Mouse (Mus musculus) kidney, adult 9 months (tissue): ENCODE measurements at regions not wholly inside any gene's neighbourhood (a gene's known extent, or its start where the extent isn't known, plus 50 kb on each side); places are given as distances from the start of the nearest gene placed in this dataset.

Experiments
- DNase-seq: peaks from one replicate; pipeline ENCODE4 v3.0.0; 2022

DNA sequence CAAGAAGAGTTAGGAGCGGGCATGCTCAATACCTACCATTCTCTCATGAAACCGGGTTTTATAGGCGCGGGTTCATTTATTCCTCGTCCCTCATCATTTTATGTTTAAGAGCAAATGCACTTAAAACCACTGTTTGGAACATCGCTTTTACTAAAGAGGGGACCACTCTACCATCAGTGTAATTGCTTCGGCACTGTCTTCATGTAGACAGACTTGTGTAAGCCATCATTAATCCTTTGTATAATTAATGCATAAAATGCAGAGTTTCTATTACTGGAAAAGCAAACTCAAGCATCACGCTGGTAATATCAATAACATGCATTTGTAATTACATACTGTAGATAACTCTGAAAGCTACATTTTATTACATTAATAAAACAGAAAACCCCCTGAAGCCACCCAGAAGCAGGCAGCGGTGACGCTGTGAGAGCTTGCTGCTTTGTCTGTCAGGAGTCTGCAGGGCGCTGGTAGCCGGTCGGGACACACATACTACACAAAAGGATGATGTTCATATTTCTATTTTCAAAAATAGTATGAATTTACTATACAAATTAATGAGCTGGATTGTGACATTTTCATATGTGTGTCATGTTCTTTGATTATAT, 99.2 kb downstream of the Zfp281 start:
- DNase-seq: no peak

DNA sequence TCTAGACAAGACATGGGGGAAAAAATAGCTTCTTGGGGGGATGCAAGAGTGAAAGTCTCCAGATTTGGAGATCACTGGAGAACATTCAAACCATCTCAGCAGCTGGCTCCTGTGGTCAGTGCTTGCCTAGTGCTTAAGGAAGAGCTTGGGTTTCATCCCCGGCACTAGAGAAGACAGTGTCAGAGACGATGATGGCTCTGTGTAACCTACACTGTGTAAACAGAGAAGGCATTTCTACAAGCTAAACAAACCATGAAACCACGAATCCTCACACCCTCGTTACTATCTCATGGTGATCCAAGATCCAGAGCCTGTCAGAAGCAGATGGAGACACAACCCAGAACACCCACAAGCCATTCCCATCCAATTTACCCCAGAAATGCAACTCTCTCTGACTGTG, 100.5 kb downstream of the Zfp281 start:
- no peak for DNase-seq

DNA sequence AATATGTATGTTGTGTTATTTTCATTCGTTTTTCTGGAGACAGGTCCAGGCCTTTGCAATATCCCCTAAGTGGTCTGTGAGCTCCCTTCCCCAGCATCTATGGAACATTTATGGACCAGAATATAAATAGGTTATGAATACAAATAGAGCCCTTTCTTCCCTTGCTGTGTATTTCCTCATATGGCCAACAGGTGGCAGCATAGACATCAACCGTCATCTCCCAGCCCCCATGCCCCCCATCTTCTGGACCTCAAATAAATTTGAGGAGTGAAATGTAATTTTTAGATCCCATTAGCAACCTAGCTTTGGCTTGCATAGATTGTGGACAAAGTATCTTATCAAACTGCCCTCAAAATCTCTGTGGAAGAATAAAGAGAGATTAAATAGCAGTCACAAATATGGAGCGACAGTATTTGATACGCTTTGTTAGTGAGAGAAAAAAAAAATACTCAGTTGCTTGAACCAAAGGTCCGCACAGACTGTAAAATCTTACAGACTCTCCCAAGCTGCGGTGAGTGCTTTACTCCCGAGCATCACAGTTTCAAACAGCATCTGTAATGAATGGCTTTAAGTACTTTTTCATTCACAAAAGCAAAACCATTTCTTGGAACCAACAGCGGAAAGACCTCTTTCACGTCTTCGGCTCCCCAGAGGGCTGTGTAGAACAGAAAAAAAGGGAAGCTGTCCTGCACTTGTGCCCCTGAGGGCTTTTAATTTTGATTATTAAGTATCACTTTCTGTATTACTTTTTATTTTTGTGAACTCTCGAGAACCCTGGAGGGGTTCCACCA, 101.6 kb downstream of the Zfp281 start:
- DNase-seq: peak; percentile 30

DNA sequence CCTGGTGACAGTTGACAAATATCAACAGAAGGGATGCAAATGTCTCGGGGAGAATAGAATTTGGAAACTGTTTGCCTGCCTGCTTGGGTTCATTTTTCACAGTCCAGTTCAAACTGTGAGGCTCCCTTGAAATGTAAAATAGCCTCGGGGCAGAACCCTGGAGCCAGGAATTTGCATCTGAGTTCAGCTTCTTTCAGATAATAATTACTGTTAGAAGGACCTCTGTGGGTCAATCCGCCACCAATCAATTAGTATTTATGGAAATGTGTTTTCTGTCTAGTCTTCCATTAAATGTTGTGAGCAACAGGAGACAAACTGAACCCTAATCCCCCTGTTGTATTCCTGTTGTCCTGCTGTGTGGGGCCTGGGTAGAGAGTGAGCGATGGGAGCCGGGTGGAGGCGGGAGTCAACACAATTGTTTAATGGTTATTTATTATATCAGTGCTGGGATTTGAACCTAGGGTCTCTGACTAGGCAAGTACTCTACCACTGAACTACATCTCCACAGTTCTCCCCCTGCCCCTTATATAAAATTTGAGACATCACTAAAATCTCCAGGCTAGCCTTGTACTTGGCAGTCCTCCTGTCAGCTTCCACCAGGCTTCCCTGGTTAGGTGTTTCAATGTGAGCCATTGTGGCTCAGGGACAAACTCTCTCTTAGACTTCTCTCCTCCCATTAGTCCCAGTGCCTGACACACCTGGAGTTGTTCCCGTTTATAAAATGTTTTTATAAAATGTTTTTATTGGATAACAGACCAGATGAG, 103.3 kb downstream of the Zfp281 start:
- no peak for DNase-seq

DNA sequence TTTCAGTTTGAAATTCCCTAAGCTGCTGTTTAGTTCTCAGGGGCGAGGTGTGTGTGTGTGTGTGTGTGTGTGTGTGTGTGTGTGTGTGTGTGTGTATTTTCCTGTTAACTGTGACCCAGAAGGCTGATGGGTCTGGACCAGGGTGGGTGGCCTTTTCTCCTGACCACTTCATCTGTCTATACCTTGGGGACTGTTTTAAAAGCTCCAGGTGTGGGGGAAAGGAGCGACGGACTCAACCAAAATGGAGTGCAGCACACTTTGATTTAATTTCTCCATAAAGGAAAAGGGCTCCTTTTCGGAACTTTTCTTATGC, 103.9 kb downstream of the Zfp281 start:
- DNase-seq: no peak

DNA sequence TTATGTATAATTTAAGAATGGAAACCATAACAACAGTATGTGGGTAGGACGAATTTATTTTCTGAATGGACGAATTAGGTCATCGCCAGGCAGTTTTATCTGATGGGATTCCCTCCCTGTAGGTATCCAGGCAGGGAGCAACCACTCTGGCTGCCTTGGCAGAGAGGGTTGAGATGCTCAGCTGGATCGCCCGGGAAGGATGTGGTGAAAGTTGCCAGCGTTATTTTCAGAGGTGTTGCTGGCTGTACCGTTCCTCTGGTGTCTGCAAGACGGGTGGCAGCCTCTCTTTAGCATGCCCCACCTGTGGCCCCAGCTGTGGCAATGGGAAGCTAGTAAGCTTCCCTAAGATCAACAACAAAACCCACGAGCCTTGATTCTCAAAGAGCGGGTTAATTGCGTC, 105.9 kb downstream of the Zfp281 start:
- no peak for DNase-seq

DNA sequence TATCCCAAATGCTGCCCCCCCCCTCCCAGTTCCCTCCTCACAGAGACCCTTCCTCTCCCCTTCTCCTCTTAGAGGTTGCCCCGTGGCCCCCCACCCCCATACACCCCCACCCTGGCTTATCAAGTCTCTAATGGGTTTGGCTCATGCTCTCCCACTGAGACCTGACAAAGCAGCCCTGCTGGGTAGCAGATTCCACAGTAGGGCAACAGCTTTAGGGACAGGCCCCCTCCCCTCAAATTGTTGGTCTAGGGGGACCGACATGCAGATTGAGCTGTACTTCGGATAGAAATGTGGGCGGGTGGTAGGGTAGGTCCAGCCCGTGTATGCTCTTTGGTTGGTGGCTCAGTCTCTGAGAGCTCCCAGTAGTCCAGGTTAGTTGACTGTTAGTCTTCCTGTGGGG, 113.3 kb downstream of the Zfp281 start:
- no peak for DNase-seq

DNA sequence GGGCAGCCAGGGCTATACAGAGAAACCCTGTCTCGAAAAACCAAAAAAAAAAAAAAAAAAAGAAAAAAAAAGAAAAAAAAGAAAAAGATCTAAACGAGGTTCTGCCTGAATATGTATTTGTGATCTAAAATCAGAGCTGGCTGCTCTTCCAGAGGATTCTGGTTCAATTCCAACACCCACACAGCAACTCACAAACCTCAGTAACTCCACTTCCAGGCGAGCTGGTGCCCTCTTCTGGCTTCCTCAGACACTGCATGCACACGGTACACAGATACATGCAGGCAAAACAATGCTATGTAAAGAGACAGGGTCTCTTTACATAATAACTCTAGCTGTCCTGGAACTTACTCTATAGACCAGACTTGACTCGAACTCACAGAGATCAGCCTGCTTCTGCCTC, 114.8 kb downstream of the Zfp281 start:
- peak; percentile 50 for DNase-seq

DNA sequence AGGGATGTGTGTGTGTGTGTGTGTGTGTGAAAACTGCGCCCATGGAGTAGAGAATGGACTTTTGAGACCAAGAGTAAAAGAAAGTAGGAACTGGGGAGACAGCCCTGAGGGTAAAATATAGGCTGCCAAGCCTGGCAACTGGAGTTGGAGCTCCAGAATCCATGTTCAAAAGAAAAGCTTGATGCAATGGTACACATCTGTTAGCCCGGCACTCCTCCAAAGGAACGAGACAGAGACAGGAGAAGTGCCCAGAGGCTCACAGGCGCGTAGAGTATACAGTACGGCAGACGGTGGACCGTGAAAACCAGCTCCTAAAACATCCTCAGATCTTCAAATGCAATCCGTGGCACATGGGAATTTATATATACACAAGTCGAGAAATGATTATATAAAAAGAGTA, 116.4 kb downstream of the Zfp281 start:
- no peak for DNase-seq

DNA sequence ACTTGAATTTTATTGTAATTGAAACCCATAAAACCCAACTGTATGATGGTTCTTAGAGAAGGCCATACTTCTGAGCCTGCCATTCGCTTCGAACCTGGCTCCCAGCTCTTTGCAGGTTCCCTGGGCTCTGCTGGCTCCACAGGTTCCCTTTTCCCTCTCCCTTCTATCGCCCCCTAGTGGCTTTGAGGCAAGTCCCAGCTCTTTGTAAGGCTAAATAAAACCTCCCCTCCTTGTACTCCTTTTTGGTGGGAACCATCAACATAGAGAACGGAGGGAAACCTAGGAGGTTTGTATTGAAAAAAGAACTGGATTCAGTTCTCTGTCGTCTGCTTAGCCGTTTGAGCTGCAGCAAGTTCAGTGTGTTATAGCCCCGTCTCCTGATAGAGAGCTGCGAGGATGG, 124.5 kb downstream of the Zfp281 start:
- peak; percentile 35 for DNase-seq

DNA sequence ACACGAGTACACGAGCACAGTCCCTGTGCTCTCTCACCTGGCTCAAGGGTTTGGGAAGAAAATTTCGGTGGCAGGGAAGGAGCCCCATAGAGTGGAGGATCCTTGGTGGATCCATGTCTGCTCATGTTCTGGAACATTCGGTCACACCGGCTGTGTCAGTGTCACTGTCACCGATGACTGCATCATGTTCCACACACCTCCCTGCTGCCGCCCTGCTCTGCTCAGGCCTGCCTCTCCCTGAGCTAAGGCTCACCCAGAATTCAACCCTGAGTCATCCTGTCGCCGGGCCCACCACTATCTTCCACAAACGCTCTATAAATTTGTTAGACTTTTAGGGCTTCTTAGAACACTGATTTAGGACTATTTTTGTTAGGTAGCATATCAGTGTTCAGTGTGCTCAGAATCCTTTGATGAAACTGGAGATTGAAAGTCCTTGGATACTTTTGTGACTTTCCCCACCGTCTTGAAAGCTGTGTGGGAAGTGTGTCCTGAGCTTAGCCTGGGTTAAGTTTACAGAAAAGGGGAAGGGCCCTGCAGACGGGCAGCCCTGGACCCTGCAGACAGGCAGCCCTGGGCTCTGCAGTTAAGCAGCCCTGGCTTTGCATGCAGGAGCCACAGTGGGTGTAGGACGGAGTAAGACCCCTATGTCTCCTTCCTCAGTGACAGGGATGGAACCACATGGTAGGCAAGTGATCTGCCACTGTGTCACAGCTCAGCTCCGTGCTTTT, 126.9 kb downstream of the Zfp281 start:
- no peak for DNase-seq

DNA sequence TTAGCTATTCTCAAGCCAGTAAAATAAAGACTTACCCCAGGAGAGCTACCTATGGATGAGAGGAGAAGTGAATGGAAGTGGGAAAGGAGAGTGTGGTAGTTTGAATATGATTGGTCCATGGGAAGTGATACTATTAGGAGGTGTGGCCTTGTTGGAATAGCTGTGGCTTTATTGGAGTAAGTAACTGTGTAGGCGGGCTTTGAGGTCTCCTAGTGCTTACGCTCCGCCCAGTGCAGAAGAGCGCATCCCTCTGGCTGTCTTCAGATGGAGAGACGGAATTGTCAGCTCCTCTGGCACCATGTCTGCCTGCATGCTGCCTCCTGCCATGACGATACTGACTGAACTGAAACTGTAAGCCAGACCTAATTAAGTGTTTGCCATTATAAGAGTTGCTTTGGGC, 129.6 kb downstream of the Zfp281 start:
- no peak for DNase-seq

DNA sequence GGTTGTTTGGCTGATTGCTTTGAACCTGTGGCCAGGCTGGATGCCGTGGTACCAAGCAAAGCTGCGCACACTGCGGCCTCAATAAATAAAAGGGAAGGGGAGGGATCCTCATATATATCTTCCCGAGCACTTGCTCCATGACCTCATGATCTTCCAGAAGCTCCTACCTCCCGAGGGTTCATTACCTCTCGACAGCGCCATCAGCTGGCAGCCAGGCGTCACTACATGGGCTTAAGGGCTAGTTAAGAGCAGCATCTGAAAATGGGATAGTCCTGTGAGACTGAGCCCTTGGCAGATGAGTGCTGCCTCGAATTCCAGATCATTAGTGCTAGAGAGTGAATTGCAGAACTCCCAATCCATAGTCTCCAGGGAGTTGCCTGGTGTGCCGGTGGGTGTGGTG, 134.0 kb downstream of the Zfp281 start:
- no peak for DNase-seq

DNA sequence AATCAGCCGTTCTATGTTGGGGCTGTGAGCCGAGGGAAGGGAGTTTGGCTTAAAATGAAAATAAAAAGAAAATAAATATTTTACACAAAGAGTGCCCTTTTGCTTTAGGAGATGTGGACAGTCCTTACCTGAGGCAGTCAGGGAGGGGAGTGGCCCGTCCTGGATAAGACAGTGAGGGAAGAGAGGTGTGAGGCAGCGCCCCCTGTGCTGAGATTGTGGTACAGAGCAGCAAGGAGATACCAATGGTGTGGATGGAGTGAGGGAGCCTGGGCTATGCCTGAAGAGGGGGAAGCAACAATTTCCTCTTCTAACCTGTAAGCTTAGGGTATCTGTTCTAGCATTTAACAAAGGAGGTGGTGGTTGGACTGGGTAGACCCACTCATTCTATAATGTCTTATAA, 134.5 kb downstream of the Zfp281 start:
- DNase-seq: no peak

DNA sequence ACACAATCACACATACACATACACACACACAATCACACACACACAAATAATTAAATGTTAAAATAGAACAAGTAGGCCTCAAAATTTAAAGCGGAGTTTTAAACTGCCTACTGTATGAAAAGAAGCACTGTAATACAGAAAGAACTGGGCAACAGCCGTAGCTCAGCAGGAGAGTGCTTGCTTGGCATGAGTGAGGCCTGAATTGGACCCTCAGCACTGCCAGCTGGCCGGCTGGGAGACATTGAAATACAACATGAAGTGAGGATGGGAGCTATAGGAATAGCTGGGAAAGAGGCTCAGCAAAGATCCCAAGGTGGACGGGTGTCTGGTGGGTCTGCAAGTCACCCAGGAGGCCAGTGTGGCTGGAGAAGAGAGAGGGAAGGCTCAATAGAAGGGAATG, 136.8 kb downstream of the Zfp281 start:
- no peak for DNase-seq

DNA sequence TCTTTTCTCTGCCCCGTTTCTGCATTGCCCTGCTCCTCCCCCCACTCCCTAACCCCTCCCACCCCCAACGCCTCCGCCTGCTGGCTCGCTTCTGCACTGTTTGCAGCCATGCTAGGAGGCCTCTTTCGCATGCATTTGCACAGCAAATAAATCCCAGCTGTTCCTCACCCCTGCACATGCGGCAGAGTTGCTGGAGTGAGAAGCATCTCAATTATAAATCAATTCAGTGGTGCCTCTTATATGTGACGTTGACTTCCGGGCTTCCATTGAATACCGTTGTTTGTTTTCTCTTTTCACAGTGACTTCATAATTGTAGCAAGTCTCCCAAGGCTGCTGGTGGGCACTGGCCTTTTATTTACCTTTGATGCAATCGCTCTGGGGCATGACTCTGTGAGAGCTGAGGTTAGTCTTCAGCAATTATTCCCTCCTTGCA, 144.3 kb downstream of the Zfp281 start:
- peak; percentile 11 for DNase-seq

DNA sequence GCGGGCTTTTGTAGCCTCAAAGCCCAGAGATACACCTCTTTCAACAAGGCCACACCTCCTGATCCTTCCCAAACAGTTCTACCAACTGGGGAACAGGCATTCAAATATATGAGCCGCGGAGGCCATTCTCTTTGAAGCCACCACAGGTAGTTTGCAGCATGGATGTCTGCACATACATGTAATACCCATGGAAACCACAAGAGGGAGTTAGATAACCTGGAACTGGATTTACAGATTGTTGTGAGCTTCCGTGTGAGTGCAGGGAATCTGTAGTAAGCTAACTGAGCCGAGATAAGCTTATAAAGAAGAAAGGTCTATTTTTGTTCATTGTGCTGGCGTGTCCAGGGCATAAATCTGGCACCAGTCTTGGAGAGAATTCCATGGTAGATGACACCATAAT, 149.0 kb downstream of the Zfp281 start:
- DNase-seq: peak; percentile 28

DNA sequence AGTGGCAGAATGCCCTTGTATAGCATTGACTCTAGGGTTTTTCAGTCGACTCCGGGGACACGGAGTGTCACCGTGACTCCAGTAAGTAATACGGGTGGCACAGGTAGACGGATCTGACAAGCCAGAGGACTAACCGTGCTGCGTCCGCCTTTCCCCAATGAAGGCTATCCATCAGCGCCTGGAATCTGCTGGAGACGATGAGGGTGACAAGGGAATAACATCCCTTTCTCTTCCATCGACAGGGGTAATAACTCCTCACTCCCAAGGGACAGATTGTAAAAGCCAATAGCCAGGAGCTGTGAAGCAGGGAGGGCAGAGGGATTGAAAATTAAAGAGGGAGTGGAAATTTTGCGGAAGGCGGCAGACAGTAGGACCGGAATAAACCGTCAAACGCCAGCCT, 151.5 kb downstream of the Zfp281 start:
- DNase-seq: no peak

DNA sequence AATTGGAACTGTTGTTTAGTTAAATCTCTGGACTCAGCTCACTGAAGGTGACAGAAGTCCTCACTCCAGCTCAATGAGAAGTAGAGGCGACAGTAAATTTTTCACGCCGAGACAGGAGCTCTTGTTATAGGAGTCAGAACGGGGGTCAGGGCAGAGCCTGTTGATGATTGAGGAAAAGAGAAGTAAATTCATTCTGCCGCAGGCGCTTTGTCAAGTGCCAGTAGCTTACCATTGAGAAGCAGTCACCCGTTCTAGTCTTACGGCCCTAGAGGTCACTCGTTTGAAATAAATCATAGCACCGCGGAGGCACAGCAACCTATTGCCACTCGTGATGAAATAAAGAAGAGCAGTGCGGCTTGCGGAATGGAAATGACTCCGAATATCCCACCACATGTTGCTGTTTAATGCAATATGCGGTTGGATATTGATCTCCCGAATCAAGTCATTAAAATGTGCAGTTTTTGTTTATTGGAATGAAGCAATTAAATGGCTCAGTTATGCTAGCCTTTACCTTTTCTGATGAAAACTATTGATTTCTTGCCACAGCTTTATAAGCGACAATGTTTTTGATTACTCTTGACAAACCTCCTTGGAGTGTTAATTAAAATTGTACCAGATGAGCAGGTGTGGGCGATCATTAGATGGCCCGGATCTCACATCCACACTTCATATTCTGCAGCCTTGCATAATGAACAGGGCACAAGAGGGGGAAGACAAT, 152.7 kb downstream of the Zfp281 start:
- DNase-seq: peak; percentile 20

DNA sequence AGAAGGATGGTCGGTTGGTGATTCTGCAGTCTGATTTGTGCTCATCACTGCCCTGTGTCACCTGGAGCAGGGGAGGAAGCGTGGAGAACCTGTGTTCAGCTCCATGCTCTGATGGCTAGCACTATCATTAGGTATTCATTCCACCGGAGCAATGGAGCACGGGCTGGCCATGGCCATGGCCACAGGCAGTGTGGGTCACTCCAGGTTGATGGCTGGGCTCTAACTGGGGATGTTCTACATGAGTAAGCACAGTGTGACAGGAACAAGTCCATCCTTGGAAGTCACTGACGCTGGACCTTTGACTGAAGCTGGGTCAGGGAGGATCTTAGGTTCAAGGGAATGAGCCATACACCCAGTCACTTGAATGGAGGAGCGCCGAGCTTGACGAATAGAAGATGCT, 154.7 kb downstream of the Zfp281 start:
- DNase-seq: peak; percentile 63

DNA sequence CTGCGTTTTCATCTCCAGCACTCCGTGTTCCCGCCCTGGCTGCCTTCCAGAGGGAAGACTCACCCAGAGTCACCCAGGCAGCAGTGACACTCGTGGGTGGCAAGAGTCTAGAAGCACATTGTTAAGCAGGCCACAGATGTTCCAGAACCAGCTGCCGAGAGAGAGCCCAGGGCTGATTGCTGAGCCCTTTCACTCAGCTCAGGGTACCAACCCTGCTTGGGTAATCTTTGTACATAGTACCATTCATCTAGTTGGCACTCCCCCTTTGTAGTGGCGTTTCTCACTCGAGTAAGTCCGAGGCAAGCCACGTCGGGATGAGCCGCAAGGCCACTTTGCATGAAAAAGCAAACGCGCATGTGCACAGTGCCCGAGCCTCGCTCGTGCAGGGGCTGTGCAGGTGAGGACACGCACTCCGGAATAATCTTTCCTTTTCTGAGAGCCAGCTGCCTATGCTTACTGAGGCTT, 156.9 kb downstream of the Zfp281 start:
- DNase-seq: peak; percentile 23

DNA sequence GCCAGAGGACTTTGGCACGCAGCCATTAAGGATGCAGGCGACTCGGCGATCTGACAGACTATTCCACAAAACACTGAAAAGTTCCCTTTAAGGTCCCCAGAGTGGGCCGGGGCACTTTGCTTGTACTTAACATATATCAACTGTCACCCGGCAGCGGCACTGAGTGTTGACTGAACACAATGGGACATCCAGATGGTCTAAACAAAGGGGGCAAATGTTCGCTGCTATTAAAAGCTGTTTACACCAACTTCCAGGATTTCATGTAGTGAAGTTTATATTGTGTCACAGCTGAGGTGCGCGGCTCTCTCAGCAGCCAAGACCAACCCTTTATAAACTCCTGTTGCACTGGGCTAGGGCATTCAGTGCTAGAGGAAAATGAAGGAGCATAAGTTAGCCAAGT, 157.6 kb downstream of the Zfp281 start:
- DNase-seq: peak; percentile 31

DNA sequence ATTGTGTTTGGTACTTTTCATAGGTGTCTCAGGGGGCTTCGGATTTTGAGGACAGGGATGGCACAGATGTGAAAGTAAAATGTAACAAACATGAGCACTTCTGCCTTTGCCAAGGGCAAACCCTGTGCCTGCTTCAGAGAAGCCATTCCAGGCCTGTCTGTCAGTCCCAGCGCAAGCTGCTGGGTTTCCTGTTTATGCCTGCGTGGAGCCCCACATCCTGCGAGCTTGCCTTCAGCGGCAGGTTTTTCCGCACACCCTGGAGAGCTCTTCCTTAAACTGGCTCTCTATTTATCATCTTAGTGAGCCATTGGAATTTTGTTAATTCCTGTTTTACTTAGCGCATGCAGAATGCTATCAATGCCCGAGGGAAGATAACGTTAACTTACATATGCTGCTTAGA, 159.5 kb downstream of the Zfp281 start:
- DNase-seq: peak; percentile 31
